Mouse (Mus musculus) heart, adult 2 months (tissue): ENCODE data around the gene Rbm38. TPM values are rescaled to one million over a fixed set of nuclear protein-coding genes. Genes with fewer than 3 reads are reported as not detected.

Source experiments
- DNase-seq, 2 experiments: peaks; one replicate each; pipeline ENCODE4 v3.0.0; 2021
- H3K27ac ChIP-seq: fragments of 200-600 bp; 2 replicates; pipeline ENCODE4 v1.8.1; 2022
- H3K27me3 ChIP-seq: fragments of 200-500 bp; 2 replicates; pipeline ENCODE4 v1.6.1; 2012; ENCODE audit warnings: mild to moderate bottlenecking, low read length, inconsistent platforms, mixed read lengths; ENCODE audit not compliant: control insufficient read depth, insufficient read depth
- H3K36me3 ChIP-seq: fragments of 200-500 bp; 2 replicates; pipeline ENCODE4 v1.6.1; 2012; ENCODE audit warnings: low read length, inconsistent platforms; ENCODE audit not compliant: control insufficient read depth, insufficient read depth
- H3K4me1 ChIP-seq: fragments of 200-500 bp; 2 replicates; pipeline ENCODE4 v1.6.1; 2011; ENCODE audit warnings: low read length; ENCODE audit not compliant: control insufficient read depth, insufficient read depth
- H3K4me3 ChIP-seq: fragments of 200-600 bp; 2 replicates; pipeline ENCODE4 v1.8.1; 2022
- H3K79me2 ChIP-seq: fragments of 200-500 bp; replicated peaks from 2 replicates; pipeline ENCODE4 v1.6.1; 2012; ENCODE audit warnings: mild to moderate bottlenecking, inconsistent platforms, low read length, moderate library complexity, mixed read lengths; ENCODE audit not compliant: control insufficient read depth, insufficient read depth
- H3K9ac ChIP-seq: fragments of 200-500 bp; 2 replicates; pipeline ENCODE4 v1.6.1; 2012; ENCODE audit warnings: low read depth, mild to moderate bottlenecking, control low read depth, inconsistent platforms, low read length, mixed read lengths
- CTCF ChIP-seq: fragments of 200-600 bp; IDR thresholded peaks from 2 replicates; pipeline ENCODE4 v1.8.1; 2022; ENCODE audit warnings: antibody characterized with exemption, mild to moderate bottlenecking, moderate library complexity
- EP300 ChIP-seq: fragments of 200-500 bp; IDR thresholded peaks from 2 replicates; pipeline ENCODE4 v1.6.1; 2011; ENCODE audit warnings: low read depth, low read length, control low read depth; ENCODE audit not compliant: insufficient read depth
- POLR2A ChIP-seq: fragments of 200-500 bp; IDR thresholded peaks from 2 replicates; pipeline ENCODE4 v1.6.1; 2011; ENCODE audit warnings: mild to moderate bottlenecking, low read depth, low read length, control low read depth; ENCODE audit not compliant: insufficient read depth
- WGBS: fragments of 180-500 bp; shearing (Covaris S2); methylation state at CpG from one replicate; pipeline ENCODE4 v1.1.7; 2018; 5-methylcytosine and 5-hydroxymethylcytosine counted together
- intact Hi-C: fragments of 180-260 bp; cut with DNase I; formaldehyde crosslinking; loops from one replicate; pipeline ENCODE4 v1.15.1; 2025
- polyA plus RNA-seq: library from polyadenylated mRNA; depleted of rRNA; stranded (reverse); fragments of >200 nt; gene quantifications from 2 replicates; pipeline ENCODE4 v1.2.3, GENCODE M21; 2012
- total RNA-seq, 2 experiments: library from RNA; stranded (reverse); gene quantifications; 2 replicates each; pipeline ENCODE4 v1.2.3; 2021

Gene Rbm38
- total and polyA plus RNA-seq, 3 experiments = 173 to 529 (median 203) TPM

- no peak for TF ChIP-seq CTCF
- peak in 1 of 2 experiments; percentile 23 for DNase-seq
- H3K9ac ChIP-seq = no peak within 1 kb of the TSS
- 44% methylated on average over 14 of the region's 14 CpGs for WGBS
- no peaks in the 10 kb centered on the region; the same call in 1 of the 2 replicates for H3K4me1 ChIP-seq
- H3K4me3 ChIP-seq = no peak within 1 kb of the TSS
- H3K27ac ChIP-seq = no peak within 1 kb of the TSS
- no peaks in the 10 kb centered on the region for H3K79me2 ChIP-seq
- intact Hi-C loops = no loop called here
- H3K27me3 ChIP-seq = no peaks in the 10 kb centered on the region
- H3K36me3 ChIP-seq = no peaks in the 10 kb centered on the region
Observed at GRCm38 (mm10) chr2:172977409-172978130, 42.7 kb upstream of the Rbm38 start, which contains the start of gene Spo11. Spo11 (plus strand) TSS chr2:172977700.

- Histone ChIP-seq H3K27me3 (no peaks in the 10 kb centered on the region), H3K36me3 (no peaks in the 10 kb centered on the region), H3K79me2 (no peaks in the 10 kb centered on the region), H3K9ac (no peak overlapping the region), H3K4me3 (no peak overlapping the region), H3K27ac (no peak overlapping the region), H3K4me1 (no peaks in the 10 kb centered on the region; the same call in 1 of the 2 replicates)
- no peak for TF ChIP-seq EP300
- TF ChIP-seq CTCF = no peak
- TF ChIP-seq POLR2A = no peak
- intact Hi-C loops = no loop called here
- WGBS = 53% methylated on average over 4 of the region's 4 CpGs
- no peak for DNase-seq
Observed at GRCm38 (mm10) chr2:172978131-172978633, 42.1 kb upstream of the Rbm38 start.

DNA sequence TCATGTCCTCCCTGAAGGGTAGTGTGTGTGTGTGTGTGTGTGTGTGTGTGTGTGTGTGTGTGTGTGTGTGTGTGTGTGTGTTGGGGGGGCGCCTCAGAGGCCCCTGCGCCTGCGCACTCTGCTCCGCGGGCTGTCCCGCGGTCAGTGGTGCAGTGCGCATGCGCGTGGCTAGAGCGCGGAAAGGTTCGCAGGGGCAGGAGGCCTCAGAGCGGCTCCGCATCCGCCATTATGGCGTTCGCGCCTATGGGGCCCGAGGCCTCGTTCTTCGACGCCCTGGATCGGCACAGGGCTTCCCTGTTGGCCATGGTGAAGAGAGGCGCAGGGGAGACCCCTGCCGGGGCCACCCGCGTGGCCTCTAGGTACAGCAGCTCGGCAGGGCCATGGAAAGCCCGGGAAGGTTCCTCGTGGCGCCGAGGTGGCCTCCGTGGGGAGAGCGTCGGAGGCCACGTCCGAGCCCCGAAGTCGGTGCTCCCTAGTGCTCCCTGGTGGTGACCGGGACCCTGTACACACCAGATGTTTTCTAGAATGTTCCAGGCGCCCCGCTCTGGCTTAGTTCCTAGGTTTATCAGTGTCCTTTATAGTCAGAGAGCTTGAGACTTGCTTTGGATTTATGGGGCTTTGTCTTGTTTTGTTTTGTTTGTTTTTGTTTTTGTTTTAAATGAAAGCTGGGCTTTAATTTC is 40.5 kb upstream of the Rbm38 start:
- Histone ChIP-seq H3K9ac (no peak overlapping the region), H3K4me1 (no peaks in the 10 kb centered on the region; the same call in 1 of the 2 replicates), H3K36me3 (no peaks in the 10 kb centered on the region), H3K4me3 (no peak overlapping the region), H3K79me2 (no peaks in the 10 kb centered on the region), H3K27ac (no peak overlapping the region), H3K27me3 (no peaks in the 10 kb centered on the region)
- WGBS = 89% methylated on average over 43 of the region's 43 CpGs
- TF ChIP-seq CTCF (no peak), EP300 (no peak), POLR2A (no peak)
- intact Hi-C loops = no loop called here
- no peak for DNase-seq

DNA sequence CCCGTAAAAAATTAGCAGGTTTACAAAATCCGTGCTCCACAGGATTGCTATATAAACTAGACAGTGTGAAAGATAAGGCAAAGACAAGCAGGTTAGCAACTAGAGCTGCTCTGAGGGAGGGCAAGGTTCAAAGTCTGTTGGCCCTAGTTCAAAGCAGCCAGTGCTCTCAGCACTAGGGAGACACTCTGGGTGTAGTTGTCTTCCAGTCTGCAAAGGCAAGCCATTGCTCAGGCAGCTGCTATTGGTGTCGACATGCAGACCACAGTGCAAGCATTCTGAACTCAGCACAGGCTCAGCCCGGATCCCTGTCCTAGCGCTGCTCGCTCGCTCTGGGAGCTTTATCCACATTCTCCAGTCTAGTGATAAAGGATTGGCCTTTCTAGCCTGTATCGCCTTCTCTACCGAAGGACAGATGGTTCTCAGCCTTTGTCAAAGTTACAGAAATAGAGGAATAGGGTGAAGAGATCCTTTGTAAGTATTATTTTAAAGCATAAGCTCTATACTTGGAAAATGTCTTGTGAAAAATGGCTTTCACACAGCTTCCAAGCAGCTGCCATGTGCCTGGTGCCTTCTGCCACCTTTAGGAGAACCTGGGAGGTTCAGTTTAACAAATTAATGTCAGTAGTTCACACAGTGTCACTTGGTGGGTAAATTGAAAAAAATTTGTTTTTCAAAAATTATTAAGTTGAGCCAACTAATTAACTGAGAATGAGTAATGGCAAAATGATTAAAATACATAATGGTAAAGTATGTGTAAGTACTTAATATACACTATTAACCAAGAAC is 37.3 kb upstream of the Rbm38 start:
- H3K27ac ChIP-seq = no peak overlapping the region
- H3K27me3 ChIP-seq = no peaks in the 10 kb centered on the region
- 43% methylated on average over 9 of the region's 9 CpGs for WGBS
- no peaks in the 10 kb centered on the region for H3K79me2 ChIP-seq
- H3K36me3 ChIP-seq = no peaks in the 10 kb centered on the region
- intact Hi-C loops = no loop called here
- DNase-seq = no peak
- H3K4me1 ChIP-seq = no peaks in the 10 kb centered on the region
- no peak overlapping the region for H3K9ac ChIP-seq
- TF ChIP-seq CTCF = peak; percentile 62
- TF ChIP-seq EP300 = no peak
- no peak overlapping the region for H3K4me3 ChIP-seq

GRCm38 (mm10) chr2:172990161-172990560 is 30.1 kb upstream of the Rbm38 start:
- Histone ChIP-seq H3K4me1 (no peaks in the 10 kb centered on the region), H3K9ac (no peak overlapping the region), H3K27ac (no peak overlapping the region), H3K36me3 (no peaks in the 10 kb centered on the region), H3K27me3 (no peaks in the 10 kb centered on the region), H3K79me2 (no peaks in the 10 kb centered on the region), H3K4me3 (no peak overlapping the region)
- DNase-seq = no peak
- intact Hi-C loops = loop anchor here (10.0 kb wide), 1 partner anchor 515 kb away; the partner anchor contains the start of gene Fam209
- no peak for TF ChIP-seq POLR2A
- TF ChIP-seq CTCF = no peak
- TF ChIP-seq EP300 = no peak
- 75% methylated on average over 6 of the region's 6 CpGs for WGBS
